Mouse (Mus musculus): ENCODE data around the gene Lpar5.

Gene Lpar5

GRCm38 (mm10) chr6:125087937-125088336 lies 20.2 kb downstream of the Lpar5 start:
- no peak for DNase-seq

DNA sequence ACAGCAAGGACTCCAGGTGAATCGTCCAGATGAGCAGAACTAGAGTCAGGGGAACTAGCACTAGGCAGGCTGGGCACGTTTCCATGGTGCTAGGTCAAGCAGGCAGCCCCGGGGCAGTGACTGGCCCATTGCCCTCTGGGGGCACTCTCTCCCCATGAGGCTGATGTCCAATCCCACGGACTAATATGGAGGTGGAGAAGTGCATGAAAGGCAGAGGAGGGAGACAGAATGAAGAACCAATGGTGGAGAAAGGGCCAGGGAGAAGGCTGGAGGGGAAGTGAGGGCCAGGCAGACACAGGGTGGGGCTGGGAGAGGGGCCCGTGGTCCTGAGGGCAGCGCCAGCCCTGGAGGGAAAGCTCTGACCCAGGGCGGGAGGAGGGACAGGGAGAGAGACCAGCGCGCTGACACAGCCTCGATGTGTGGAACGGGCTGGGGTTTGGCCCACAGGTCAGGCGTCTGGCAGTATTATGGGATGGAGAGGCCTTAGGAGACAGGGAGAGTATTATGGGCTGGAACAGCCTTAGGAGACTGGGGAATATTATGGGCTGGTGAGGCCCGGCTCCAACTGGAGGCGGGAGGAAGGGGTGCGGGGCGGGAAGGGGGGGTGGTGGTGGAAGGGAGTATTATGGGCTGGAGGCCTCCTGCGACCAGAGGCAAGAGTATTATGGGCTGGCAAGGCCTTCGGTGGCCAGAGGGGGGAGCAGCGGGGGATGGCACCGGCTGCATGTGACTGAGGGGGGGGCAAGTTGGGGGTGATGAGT lies 21.0 kb downstream of the Lpar5 start:
- DNase-seq, result peak; percentile 87

GRCm38 (mm10) chr6:125089521-125090321 lies 22.0 kb downstream of the Lpar5 start:
- DNase-seq, result peak; percentile 79

- no peak for DNase-seq
Measured at GRCm38 (mm10) chr6:125090341-125091085, 22.8 kb downstream of the Lpar5 start.

DNA sequence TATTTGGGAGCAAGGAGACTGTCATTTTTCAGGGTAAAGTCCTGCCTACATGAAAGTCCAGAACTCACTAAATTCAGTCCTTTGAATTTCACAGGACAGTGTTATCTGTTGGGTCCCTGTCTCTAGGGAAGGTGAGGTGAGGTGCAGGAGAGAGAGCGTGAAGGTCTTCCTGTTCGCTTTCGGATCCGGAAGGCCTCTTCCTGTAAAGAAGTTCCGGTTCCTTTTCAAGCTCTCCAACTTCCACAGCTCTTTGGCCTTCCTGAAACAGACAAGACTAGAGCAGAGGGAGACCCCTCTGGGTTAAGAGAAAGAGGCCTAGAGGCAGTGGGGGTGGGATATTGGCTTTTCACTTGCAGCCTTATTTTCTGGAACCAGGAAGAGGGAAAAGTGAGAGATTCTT lies 24.7 kb downstream of the Lpar5 start:
- DNase-seq, result no peak

DNA sequence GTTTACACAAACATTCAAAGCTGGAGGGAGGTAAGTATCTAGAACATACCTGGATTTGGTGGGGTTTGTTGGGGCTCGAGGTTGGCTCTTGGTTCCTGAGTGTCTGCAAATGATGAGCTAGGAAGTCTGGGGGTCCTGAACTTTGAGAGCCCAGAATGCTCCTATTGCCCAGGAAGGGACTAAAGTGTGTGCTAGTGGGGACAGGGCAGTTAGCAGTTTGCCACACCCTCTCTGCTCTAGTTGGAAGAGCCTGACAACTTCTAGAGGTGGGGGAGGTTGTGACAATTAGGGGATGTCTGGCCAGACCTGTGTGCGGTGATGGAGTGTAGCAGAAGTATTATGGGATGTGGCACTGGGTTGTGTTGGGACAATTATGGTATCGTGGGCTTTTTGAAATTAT lies 27.1 kb downstream of the Lpar5 start:
- DNase-seq, result no peak

GRCm38 (mm10) chr6:125095391-125096278 lies 27.9 kb downstream of the Lpar5 start, which contains the start of gene Chd4:
TSS of gene Chd4 (plus strand) at chr6:125095981.
- DNase-seq, result peak; percentile 92

GRCm38 (mm10) chr6:125096279-125096596 lies 28.5 kb downstream of the Lpar5 start:
- DNase-seq, result no peak

- peak; percentile 71 for DNase-seq
Measured at GRCm38 (mm10) chr6:125096597-125097345, 29.1 kb downstream of the Lpar5 start.

- no peak for DNase-seq
Measured at GRCm38 (mm10) chr6:125097346-125097689, 29.6 kb downstream of the Lpar5 start.

DNA sequence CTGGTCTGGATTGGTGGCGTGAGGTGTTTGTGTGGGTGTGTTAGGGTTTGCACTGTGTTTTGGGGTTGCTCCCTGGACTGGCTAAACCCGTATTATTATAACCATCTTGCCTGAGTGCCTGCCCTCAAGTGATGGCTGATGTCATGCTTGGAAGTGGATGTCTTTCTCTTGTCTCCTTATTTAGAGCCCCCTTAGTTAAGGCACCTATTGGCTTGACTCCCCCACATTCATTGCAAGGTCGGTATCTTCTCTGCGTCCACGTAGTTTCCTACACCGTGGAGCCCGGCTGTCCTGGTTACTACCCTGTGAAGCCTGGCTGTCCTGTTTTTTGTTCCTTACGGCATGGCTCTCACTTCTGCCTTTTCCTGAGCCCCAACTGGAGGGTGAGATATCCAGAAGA lies 30.2 kb downstream of the Lpar5 start:
- no peak for DNase-seq

DNA sequence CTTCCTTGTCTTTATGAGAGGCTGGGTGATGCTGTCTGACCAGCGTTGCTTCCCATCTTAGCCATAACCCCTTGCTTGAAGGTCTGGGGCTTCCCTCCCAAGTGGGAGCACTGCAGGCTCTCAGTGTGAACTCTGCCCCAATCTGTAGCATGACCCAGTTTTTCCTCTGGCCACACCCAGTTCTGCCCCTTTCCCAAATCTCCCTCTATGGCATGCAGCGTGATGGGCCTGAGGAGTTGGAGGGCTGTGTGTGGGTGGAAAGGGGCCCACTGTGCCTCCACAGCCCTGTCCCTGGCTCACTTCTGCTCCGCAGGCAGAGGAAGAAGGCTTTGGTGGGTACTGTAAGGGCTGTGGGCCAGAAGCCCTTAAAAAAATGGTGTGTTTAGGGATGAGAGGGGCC lies 30.8 kb downstream of the Lpar5 start:
- no peak for DNase-seq

- DNase-seq, result no peak
Measured at GRCm38 (mm10) chr6:125099421-125099971, 31.8 kb downstream of the Lpar5 start.

GRCm38 (mm10) chr6:125101444-125101843 lies 33.7 kb downstream of the Lpar5 start:
- DNase-seq, result no peak

GRCm38 (mm10) chr6:125104223-125104622 lies 36.5 kb downstream of the Lpar5 start:
- DNase-seq, result no peak

DNA sequence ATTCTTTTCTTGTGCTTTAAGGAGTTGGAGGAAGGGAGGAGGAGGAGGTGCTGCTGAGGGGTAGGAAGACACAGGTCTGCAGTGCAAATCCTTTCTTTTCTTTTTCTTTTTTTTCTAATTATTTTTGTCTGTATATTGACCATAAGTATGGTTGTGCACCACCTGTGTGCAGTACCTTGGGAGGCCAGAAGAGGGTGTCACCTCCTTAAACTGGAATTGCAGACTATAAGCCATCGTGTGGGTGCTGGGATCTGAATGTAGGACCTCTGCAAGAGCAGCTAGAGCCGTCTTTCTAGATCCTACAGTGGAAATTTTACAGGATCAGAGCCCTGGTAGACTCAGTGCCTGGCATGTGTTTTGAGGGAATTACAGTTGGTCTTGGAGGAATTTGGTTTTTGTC lies 40.0 kb downstream of the Lpar5 start:
- DNase-seq, result no peak

GRCm38 (mm10) chr6:125109371-125109770 lies 41.7 kb downstream of the Lpar5 start:
- DNase-seq, result no peak

DNA sequence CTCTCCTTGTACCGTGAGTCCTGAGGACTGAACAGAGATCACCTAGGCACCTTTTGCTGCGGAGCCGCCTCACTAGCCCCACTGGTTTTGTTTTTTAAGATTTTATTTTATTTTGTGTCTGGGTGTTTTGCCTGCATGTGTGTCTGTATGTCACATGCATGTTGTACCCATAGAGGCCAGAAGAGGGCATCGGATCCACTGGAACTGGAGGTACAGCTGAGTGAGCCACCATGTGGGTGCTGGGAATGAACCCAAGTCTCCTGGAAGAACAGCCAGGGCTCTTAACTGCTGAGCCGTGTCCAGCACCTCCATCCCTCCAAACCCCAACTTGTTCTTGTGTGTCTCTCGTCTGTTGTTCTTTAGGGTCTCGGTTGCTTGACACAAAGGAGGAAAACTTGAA lies 43.2 kb downstream of the Lpar5 start:
- DNase-seq, result peak; percentile 53

DNA sequence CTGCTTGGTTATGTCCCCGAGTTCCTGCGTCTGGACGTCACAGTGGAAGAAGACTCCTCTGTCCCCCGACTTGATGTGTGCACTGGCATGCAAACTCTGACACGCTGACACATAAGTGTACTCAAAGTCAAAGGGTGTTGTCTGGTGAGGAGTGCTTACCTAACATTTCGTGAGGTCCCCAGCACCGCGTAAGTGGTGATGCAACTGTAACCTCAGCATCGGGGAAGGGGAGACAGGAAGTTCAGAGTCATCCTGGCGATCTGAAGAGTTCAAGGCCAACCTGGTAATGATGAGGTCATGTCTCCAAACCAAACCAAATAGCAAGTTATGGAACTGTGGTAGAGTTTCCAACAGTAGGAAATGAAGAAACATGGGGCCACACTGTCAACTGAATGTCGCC lies 44.8 kb downstream of the Lpar5 start:
- DNase-seq, result no peak

GRCm38 (mm10) chr6:125119387-125119786 lies 51.7 kb downstream of the Lpar5 start:
- DNase-seq, result peak; percentile 34

DNA sequence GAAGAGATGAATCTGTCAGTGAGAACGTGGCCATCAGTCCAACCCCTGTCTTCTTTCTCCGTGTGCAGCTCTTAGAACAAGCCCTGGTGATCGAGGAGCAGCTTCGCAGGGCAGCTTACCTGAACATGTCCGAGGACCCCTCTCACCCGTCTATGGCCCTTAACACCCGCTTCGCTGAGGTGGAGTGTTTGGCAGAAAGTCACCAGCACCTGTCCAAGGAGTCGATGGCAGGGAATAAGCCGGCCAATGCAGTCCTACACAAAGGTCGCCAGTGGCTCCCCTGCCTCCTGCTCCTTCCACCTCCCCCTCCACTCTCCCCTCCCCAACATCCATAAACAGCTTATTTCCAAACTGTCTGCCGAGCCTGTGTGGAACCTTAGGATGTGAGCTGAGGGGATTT lies 61.0 kb downstream of the Lpar5 start:
- no peak for DNase-seq
